Mouse (Mus musculus) hindbrain, embryonic 10.5 days (tissue): ENCODE results near the gene Tubgcp4. TPM values are rescaled to one million over a fixed set of nuclear protein-coding genes. Genes with fewer than 3 reads are reported as not detected.

Experiments
- DNase-seq: peaks from one replicate; pipeline ENCODE4 v3.0.0-alpha.2; 2017; ENCODE audit warnings: low spot score
- H3K27ac ChIP-seq: fragments of 300-500 bp; sonication (generic); 2 replicates; pipeline ENCODE4 v1.5.1; 2016; ENCODE audit warnings: mild to moderate bottlenecking, moderate library complexity
- H3K27me3 ChIP-seq: fragments of 300-500 bp; sonication (generic); 2 replicates; pipeline ENCODE4 v1.6.1; 2016; ENCODE audit warnings: mild to moderate bottlenecking; ENCODE audit not compliant: poor library complexity, insufficient read depth, severe bottlenecking
- H3K36me3 ChIP-seq: fragments of 300-500 bp; sonication (generic); 2 replicates; pipeline ENCODE4 v1.6.1; 2016; ENCODE audit warnings: mild to moderate bottlenecking, moderate library complexity
- H3K4me1 ChIP-seq: fragments of 300-500 bp; sonication (generic); replicated peaks from 2 replicates; pipeline ENCODE4 v1.6.1; 2016; ENCODE audit warnings: mild to moderate bottlenecking
- H3K4me3 ChIP-seq: fragments of 300-500 bp; sonication (generic); 2 replicates; pipeline ENCODE4 v1.5.1; 2016; ENCODE audit warnings: mild to moderate bottlenecking, moderate library complexity
- H3K9me3 ChIP-seq: fragments of 300-500 bp; sonication (generic); 2 replicates; pipeline ENCODE4 v1.6.1; 2016; ENCODE audit warnings: mild to moderate bottlenecking, moderate library complexity
- WGBS: fragments of 180-500 bp; shearing (Covaris S2); methylation state at CpG from one replicate; pipeline ENCODE4 v1.1.7; 2016; 5-methylcytosine and 5-hydroxymethylcytosine counted together
- polyA plus RNA-seq: library from polyadenylated mRNA; unstranded; fragments of >200 nt; fragmentation: Nextera tagmentation; extraction: Ambion mirVana; gene quantifications from 2 replicates; pipeline ENCODE4 v1.2.1, GENCODE M21; 2016

Gene Tubgcp4
- polyA plus RNA-seq, 1 experiment from 2014 or later = 67.6 TPM

GRCm38 (mm10) chr2:121219994-121220393 is 49.5 kb downstream of the Tubgcp4 start:
- no peak for DNase-seq
- Histone ChIP-seq H3K4me3 (no peak overlapping the region), H3K9me3 (no peaks in the 10 kb centered on the region), H3K36me3 (peaks cover 99% of the 10 kb centered on the region), H3K27ac (no peak overlapping the region), H3K27me3 (no peaks in the 10 kb centered on the region), H3K4me1 (peaks cover 3% of the 10 kb centered on the region; the same call in 1 of the 2 replicates)

- peaks cover 3% of the 10 kb centered on the region; the same call in 1 of the 2 replicates for H3K4me1 ChIP-seq
- peaks cover 99% of the 10 kb centered on the region for H3K36me3 ChIP-seq
- no peak overlapping the region for H3K4me3 ChIP-seq
- no peak overlapping the region for H3K27ac ChIP-seq
- H3K9me3 ChIP-seq = no peaks in the 10 kb centered on the region
- DNase-seq = no peak
- H3K27me3 ChIP-seq = no peaks in the 10 kb centered on the region
- 90% methylated on average over 2 of the region's 2 CpGs for WGBS
These were observed 52.6 kb downstream of the Tubgcp4 start for GRCm38 (mm10) chr2:121223010-121223409.

GRCm38 (mm10) chr2:121228135-121228534 is 57.7 kb downstream of the Tubgcp4 start:
- no peaks in the 10 kb centered on the region for H3K27me3 ChIP-seq
- H3K27ac ChIP-seq = no peak overlapping the region
- DNase-seq = no peak
- no peaks in the 10 kb centered on the region for H3K9me3 ChIP-seq
- H3K36me3 ChIP-seq = peaks cover 100% of the 10 kb centered on the region
- WGBS = 89% methylated on average over 4 of the region's 4 CpGs
- no peak overlapping the region for H3K4me3 ChIP-seq
- H3K4me1 ChIP-seq = 0 out of 2 replicates have a peak, but pooled peaks cover 3% of the 10 kb centered on the region

- Histone ChIP-seq H3K27me3 (no peaks in the 10 kb centered on the region), H3K27ac (no peak overlapping the region), H3K4me3 (no peak overlapping the region), H3K9me3 (no peaks in the 10 kb centered on the region), H3K36me3 (peaks cover 99% of the 10 kb centered on the region), H3K4me1 (no peaks in the 10 kb centered on the region)
- 90% methylated on average over 8 of the region's 8 CpGs for WGBS
- DNase-seq = no peak
These were observed 65.1 kb downstream of the Tubgcp4 start for GRCm38 (mm10) chr2:121235460-121236072.

- DNase-seq = no peak
- Histone ChIP-seq H3K27ac (no peak overlapping the region), H3K9me3 (no peaks in the 10 kb centered on the region), H3K4me1 (no peaks in the 10 kb centered on the region), H3K36me3 (peaks cover 96% of the 10 kb centered on the region), H3K27me3 (no peaks in the 10 kb centered on the region), H3K4me3 (no peak overlapping the region)
- 92% methylated on average over 4 of the region's 4 CpGs for WGBS
These were observed 69.0 kb downstream of the Tubgcp4 start for GRCm38 (mm10) chr2:121239426-121239825.

- no peak overlapping the region for H3K4me3 ChIP-seq
- no peaks in the 10 kb centered on the region for H3K4me1 ChIP-seq
- H3K27me3 ChIP-seq = no peaks in the 10 kb centered on the region
- no peak overlapping the region for H3K27ac ChIP-seq
- peaks cover 97% of the 10 kb centered on the region for H3K36me3 ChIP-seq
- no peaks in the 10 kb centered on the region for H3K9me3 ChIP-seq
- DNase-seq = no peak
- WGBS = 95% methylated on average over 5 of the region's 5 CpGs
These were observed 73.6 kb downstream of the Tubgcp4 start for GRCm38 (mm10) chr2:121244099-121244498.

Other genes with a start within 250 kb of the Tubgcp4 start
- gene Ubr1, start 199.9 kb upstream of the Tubgcp4 start, polyA plus RNA-seq = 21.8 and 23.0 TPM in 2 replicates
- 4.1 TPM in 2 replicates for gene Tmem62, start 193.6 kb upstream of the Tubgcp4 start, polyA plus RNA-seq
- 39.7 and 48.7 TPM in 2 replicates for gene Ccndbp1, start 162.3 kb upstream of the Tubgcp4 start, polyA plus RNA-seq
- gene Epb42, start 133.6 kb upstream of the Tubgcp4 start, polyA plus RNA-seq = 7.0 and 9.0 TPM in 2 replicates
- not detected in 2 replicates for gene Tgm5, start 84.8 kb upstream of the Tubgcp4 start, polyA plus RNA-seq
- not detected in 2 replicates for gene Tgm7, start 60.9 kb upstream of the Tubgcp4 start, polyA plus RNA-seq
- 27.5 and 28.3 TPM in 2 replicates for gene Adal, start 30.2 kb upstream of the Tubgcp4 start, polyA plus RNA-seq
- 22.0 and 24.1 TPM in 2 replicates for gene Lcmt2, start 30.0 kb upstream of the Tubgcp4 start, polyA plus RNA-seq
- gene Zscan29, start 471 bp downstream of the Tubgcp4 start, polyA plus RNA-seq = 11.8 and 13.6 TPM in 2 replicates
- 121 and 123 TPM in 2 replicates for gene Trp53bp1, start 100.8 kb downstream of the Tubgcp4 start, polyA plus RNA-seq
- 11.7 and 15.0 TPM in 2 replicates for gene Map1a, start 118.9 kb downstream of the Tubgcp4 start, polyA plus RNA-seq
- 10.4 and 10.7 TPM in 2 replicates for gene Ppip5k1, start 184.7 kb downstream of the Tubgcp4 start, polyA plus RNA-seq
- 5.1 and 6.7 TPM in 2 replicates for gene Ckmt1, start 187.1 kb downstream of the Tubgcp4 start, polyA plus RNA-seq
- gene Strc, start 216.5 kb downstream of the Tubgcp4 start, polyA plus RNA-seq = not detected in 2 replicates
- 498 and 605 TPM in 2 replicates for gene Pdia3, start 243.1 kb downstream of the Tubgcp4 start, polyA plus RNA-seq
- gene Catsper2, start 243.1 kb downstream of the Tubgcp4 start, polyA plus RNA-seq = 1.6 and 3.0 TPM in 2 replicates